Mouse (Mus musculus): ENCODE data around the gene Ak2. TPM values are rescaled to one million over a fixed set of nuclear protein-coding genes. Genes with fewer than 3 reads are reported as not detected.

The Ak2 gene
- polyA plus RNA-seq, 1 experiment from 2014 or later: 148 TPM

DNA sequence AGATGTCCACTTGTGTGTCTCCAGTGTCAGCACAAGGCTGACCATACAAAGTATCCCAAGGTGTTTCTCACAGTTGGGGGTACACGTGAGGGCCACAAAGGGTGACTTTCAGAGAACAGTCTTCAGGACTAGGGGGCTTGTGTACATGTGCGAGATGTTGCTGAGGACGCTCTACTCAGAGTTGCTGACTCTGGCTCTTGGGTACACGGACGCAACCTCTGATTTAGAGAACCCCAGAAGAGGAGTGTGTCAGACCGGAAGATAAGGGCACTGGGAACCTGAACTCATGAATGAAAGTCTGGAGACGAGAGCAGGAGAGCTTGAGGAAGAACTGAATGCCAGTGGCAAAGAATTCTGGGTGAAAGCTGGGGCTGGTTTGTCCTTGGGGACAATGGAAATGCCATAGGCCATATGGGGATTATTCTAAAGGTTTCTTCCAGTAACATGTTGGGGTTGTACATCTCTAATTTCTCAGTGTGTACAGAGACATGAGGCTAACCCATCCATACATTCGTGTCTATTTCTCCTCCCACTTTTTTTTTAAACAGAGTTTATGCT lies 39.7 kb downstream of the Ak2 start:
- Histone ChIP-seq H3K36me3 (ENCODE audit: insufficient read depth) (no peaks in the 10 kb centered on the region), H3K9me3 (ENCODE audit: low read depth, low read length) (no peaks in the 10 kb centered on the region), H3K9ac (no peak overlapping the region), H3K4me2 (no peak overlapping the region), H3K27me3 (ENCODE audit: insufficient read depth, low read length) (no peaks in the 10 kb centered on the region), H3K27ac (ENCODE audit: low read depth) (no peak overlapping the region), H3K4me3 (ENCODE audit: low read depth, low read length) (no peak overlapping the region), H3K4me1 (ENCODE audit: insufficient read depth) (peaks cover 13% of the 10 kb centered on the region; the same call in 1 of the 2 replicates)
- TF ChIP-seq CTCF (IDR thresholded peaks at IDR 0.05; ENCODE audit: low read depth): no peak
- ATAC-seq (ENCODE audit: insufficient read depth) (no peak), DNase-seq (no peak)
- WGBS: 79% methylated on average over 8 of the region's 8 CpGs

DNA sequence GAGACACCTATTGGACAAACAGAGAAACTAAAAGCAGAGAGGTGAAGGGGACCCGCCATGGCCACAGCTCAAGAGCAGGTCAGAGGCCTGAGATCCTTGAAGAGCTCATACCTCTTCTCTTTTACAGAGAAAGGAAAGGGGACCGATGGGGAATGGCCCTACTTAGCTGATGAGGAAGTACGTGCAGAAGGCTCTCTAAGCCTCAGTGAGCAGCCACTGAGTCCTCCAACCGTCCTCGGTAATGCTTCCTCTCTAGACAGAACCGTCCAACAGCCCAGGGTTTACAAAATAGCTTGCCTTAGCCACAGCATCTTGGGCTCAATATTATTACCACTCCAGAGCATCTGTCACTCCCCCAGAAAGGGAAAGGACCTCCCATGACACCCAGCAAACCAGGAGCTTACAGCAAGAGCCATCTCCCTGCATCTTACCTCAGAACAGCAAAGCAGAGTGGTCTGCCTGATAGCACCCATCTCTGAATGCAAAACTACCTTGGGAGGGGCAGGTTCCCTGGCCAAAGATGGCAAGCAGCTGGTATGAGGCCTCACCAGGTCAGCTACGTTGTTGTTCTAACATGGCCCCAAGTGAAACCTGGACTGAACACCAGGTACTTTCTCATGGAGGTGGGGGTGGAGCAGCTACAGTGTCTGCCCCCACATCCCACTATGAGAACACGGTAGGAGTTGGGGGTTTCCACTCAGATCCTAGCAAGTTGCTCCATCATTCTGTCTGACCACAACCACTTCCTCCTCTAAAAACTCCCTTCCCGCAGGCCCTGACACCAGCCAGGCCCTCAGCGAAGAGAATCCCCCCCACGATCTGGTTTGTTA lies 40.6 kb downstream of the Ak2 start:
- Histone ChIP-seq H3K9ac (no peak overlapping the region), H3K4me2 (peak overlapping the region; percentile 28; the same call in 1 of the 2 replicates), H3K4me3 (ENCODE audit: low read depth, low read length) (no peak overlapping the region), H3K27me3 (ENCODE audit: insufficient read depth, low read length) (no peaks in the 10 kb centered on the region), H3K36me3 (ENCODE audit: insufficient read depth) (no peaks in the 10 kb centered on the region), H3K9me3 (ENCODE audit: low read depth, low read length) (no peaks in the 10 kb centered on the region), H3K27ac (ENCODE audit: low read depth) (peak overlapping the region; percentile 84), H3K4me1 (ENCODE audit: insufficient read depth) (peaks cover 13% of the 10 kb centered on the region; the same call in 1 of the 2 replicates)
- no peak for DNase-seq
- WGBS: 56% methylated on average over 11 of the region's 11 CpGs
- TF ChIP-seq CTCF (IDR thresholded peaks at IDR 0.05; ENCODE audit: low read depth): no peak
- ATAC-seq (ENCODE audit: insufficient read depth): no peak

DNA sequence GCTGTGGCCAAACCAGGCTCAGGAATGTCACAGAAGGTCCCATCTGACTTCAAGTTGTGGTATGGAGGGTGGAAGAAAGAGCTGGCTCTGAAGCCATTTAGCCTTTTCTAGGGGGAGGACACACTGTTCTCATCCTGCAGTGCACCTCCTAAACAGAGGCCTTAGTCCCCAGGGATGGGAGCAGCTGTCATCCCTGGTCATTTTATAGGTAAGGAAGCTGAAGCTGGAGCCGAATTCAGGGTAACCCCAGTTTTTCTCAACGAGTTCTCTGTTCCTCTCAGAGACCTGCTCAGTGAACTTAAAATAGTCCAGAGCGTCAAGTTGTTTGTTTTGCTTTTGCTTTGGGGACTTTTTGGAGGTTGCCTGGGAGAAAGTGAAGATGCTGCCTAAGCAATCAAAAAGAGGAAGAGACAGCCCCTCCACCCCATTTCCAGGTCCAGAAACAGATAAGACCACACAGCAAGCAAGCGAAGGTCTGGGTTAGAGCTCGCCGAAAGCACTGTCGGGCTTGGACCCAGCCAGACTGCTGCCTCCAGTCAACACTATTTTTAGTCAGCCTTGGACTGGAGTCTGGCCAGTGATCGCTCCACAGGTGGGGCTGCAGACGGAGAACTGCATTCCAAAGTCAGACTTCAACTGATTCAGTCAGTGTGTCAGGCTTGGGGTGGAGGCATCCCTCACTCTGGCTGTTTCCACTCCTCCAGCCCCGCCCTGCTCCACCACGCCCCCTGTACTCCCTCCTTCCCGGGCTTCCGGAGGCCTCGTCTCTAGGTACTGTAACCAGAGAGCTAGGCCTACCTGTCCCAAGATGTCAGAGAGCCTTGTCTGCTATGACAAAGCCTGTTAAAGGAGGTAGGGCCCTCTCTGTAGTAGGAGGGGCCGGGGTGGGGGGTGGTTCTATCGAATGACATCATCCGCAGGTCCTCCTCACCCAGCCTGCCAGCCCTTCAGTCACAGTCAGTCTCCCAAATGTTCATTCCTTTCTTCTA lies 41.5 kb downstream of the Ak2 start:
- Histone ChIP-seq H3K4me2 (peak overlapping the region; percentile 28), H3K9me3 (ENCODE audit: low read depth, low read length) (no peaks in the 10 kb centered on the region), H3K4me1 (ENCODE audit: insufficient read depth) (peaks cover 13% of the 10 kb centered on the region; the same call in 1 of the 2 replicates), H3K27me3 (ENCODE audit: insufficient read depth, low read length) (no peaks in the 10 kb centered on the region), H3K9ac (no peak overlapping the region), H3K27ac (ENCODE audit: low read depth) (peak overlapping the region; percentile 84), H3K4me3 (ENCODE audit: low read depth, low read length) (peak overlapping the region; percentile 9), H3K36me3 (ENCODE audit: insufficient read depth) (no peaks in the 10 kb centered on the region)
- ATAC-seq (ENCODE audit: insufficient read depth) (peak; percentile 95), DNase-seq (peak; percentile 76)
- 11% methylated on average over 17 of the region's 17 CpGs for WGBS
- TF ChIP-seq CTCF (IDR thresholded peaks at IDR 0.05; ENCODE audit: low read depth): peak; percentile 14; the same call in 1 of the 2 replicates

- no peak overlapping the region for H3K9ac ChIP-seq
- H3K27ac ChIP-seq (ENCODE audit: low read depth): peak overlapping the region; percentile 84; the same call in 1 of the 2 replicates
- WGBS: 78% methylated on average over 3 of the region's 3 CpGs
- ATAC-seq (ENCODE audit: insufficient read depth): no peak
- H3K9me3 ChIP-seq (ENCODE audit: low read depth, low read length): no peaks in the 10 kb centered on the region
- peaks cover 13% of the 10 kb centered on the region; the same call in 1 of the 2 replicates for H3K4me1 ChIP-seq (ENCODE audit: insufficient read depth)
- H3K36me3 ChIP-seq (ENCODE audit: insufficient read depth): no peaks in the 10 kb centered on the region
- DNase-seq: no peak
- H3K27me3 ChIP-seq (ENCODE audit: insufficient read depth, low read length): no peaks in the 10 kb centered on the region
- no peak overlapping the region for H3K4me3 ChIP-seq (ENCODE audit: low read depth, low read length)
- TF ChIP-seq CTCF (IDR thresholded peaks at IDR 0.05; ENCODE audit: low read depth): no peak
- H3K4me2 ChIP-seq: no peak overlapping the region; the same call in 1 of the 2 replicates
These were observed 42.5 kb downstream of the Ak2 start for GRCm38 (mm10) chr4:129034224-129034623.

- Histone ChIP-seq H3K9me3 (ENCODE audit: low read depth, low read length) (no peaks in the 10 kb centered on the region), H3K27me3 (ENCODE audit: insufficient read depth, low read length) (no peaks in the 10 kb centered on the region), H3K36me3 (ENCODE audit: insufficient read depth) (no peaks in the 10 kb centered on the region), H3K27ac (ENCODE audit: low read depth) (peak overlapping the region; percentile 42), H3K4me2 (no peak overlapping the region), H3K4me1 (ENCODE audit: insufficient read depth) (peaks cover 13% of the 10 kb centered on the region; the same call in 1 of the 2 replicates), H3K9ac (no peak overlapping the region), H3K4me3 (ENCODE audit: low read depth, low read length) (no peak overlapping the region)
- WGBS: 39% methylated on average over 13 of the region's 13 CpGs
- TF ChIP-seq CTCF (IDR thresholded peaks at IDR 0.05; ENCODE audit: low read depth): no peak
- DNase-seq (peak; percentile 65), ATAC-seq (ENCODE audit: insufficient read depth) (no peak)
These were observed 43.2 kb downstream of the Ak2 start for GRCm38 (mm10) chr4:129034706-129035660.
